Mouse (Mus musculus) CH12.LX (cell line): ENCODE measurements at regions not wholly inside any gene's neighbourhood (a gene's known extent, or its start where the extent isn't known, plus 50 kb on each side); places are given as distances from the start of the nearest gene placed in this dataset.

Source experiments
- CTCF ChIP-seq, 2 experiments: IDR thresholded peaks in 1 of 2; conservative IDR thresholded peaks in 1 of 2; 2 replicates each; pipeline ENCODE4 v1.5.1; 2011 to 2012; ENCODE audit warnings: low read depth in 2 of 2, low read length in 2 of 2, improper control_type of control experiment in 1 of 2, inconsistent platforms in 1 of 2, mild to moderate bottlenecking in 1 of 2, moderate library complexity in 1 of 2
- KAT2A ChIP-seq: IDR thresholded peaks from 2 replicates; pipeline ENCODE4 v1.6.1; 2012; ENCODE audit warnings: low read length, improper control_type of control experiment, inconsistent platforms; ENCODE audit not compliant: insufficient replicate concordance
- MAX ChIP-seq: IDR thresholded peaks from 2 replicates; pipeline ENCODE4 v1.6.1; 2011; ENCODE audit warnings: low read length, improper control_type of control experiment
- MYC ChIP-seq: IDR thresholded peaks from 2 replicates; pipeline ENCODE4 v1.6.1; 2011; ENCODE audit warnings: low read depth, mild to moderate bottlenecking, improper control_type of control experiment, low read length
- PAX5 ChIP-seq: IDR thresholded peaks from 2 replicates; pipeline ENCODE4 v1.6.1; 2012; ENCODE audit warnings: low read length, inconsistent platforms, mixed read lengths
- POLR2A ChIP-seq: IDR thresholded peaks from 2 replicates; pipeline ENCODE4 v1.6.1; 2011; ENCODE audit warnings: low read depth, mild to moderate bottlenecking, improper control_type of control experiment, low read length
- SIN3A ChIP-seq: IDR thresholded peaks from 2 replicates; pipeline ENCODE4 v1.6.1; 2012; ENCODE audit warnings: low read length, improper control_type of control experiment, inconsistent platforms
- ZNF384 ChIP-seq: IDR thresholded peaks from 2 replicates; pipeline ENCODE4 v1.6.1; 2012; ENCODE audit warnings: low read depth, low read length, improper control_type of control experiment, inconsistent platforms

GRCm38 (mm10) chr13:43729617-43730016 is 55.0 kb upstream of the Cd83 start:
- no peak for TF ChIP-seq PAX5
- TF ChIP-seq CTCF (conservative IDR thresholded peaks at IDR 0.05 in 1 of 2, IDR thresholded peaks at IDR 0.05 in 1 of 2; ENCODE audit: low read depth in 2 of 2, low read length in 2 of 2) = no peak
- no peak for TF ChIP-seq KAT2A
- no peak for TF ChIP-seq ZNF384
- no peak for TF ChIP-seq MAX
- no peak for TF ChIP-seq SIN3A
- no peak for TF ChIP-seq POLR2A
- TF ChIP-seq MYC = no peak
